Mouse (Mus musculus) right cerebral cortex, postnatal 4 days (tissue): ENCODE data around the gene Ugt2b38.
"Not testable (repeated sequence)": the region's sequence is repeated elsewhere in the genome, so short reads cannot be mapped to it uniquely, and the experiment has no call there.

ENCODE experiments used
- DNase-seq: peaks from one replicate; pipeline ENCODE4 v3.0.0-alpha.2; 2022

Gene Ugt2b38

GRCm38 (mm10) chr5:87424041-87424440 lies at the start of gene Ugt2b38:
Gene Ugt2b38 (minus strand): TSS chr5:87424203.
- DNase-seq: not testable (repeated sequence)

- no peak for DNase-seq
Measured at GRCm38 (mm10) chr5:87458810-87459209, 34.8 kb upstream of the Ugt2b38 start.

- no peak for DNase-seq
Measured at GRCm38 (mm10) chr5:87457701-87458100, 33.7 kb upstream of the Ugt2b38 start.

GRCm38 (mm10) chr5:87456216-87456850 lies 32.3 kb upstream of the Ugt2b38 start:
- no peak for DNase-seq

GRCm38 (mm10) chr5:87455519-87455918 lies 31.5 kb upstream of the Ugt2b38 start:
- DNase-seq: no peak

GRCm38 (mm10) chr5:87452514-87452913 lies 28.5 kb upstream of the Ugt2b38 start:
- not testable (repeated sequence) for DNase-seq

- DNase-seq: no peak
Measured at GRCm38 (mm10) chr5:87436264-87436663, 12.3 kb upstream of the Ugt2b38 start.

GRCm38 (mm10) chr5:87425676-87426075 lies 1.7 kb upstream of the Ugt2b38 start:
- DNase-seq: no peak

GRCm38 (mm10) chr5:87396968-87397367 lies 27.0 kb downstream of the Ugt2b38 start:
- DNase-seq: no peak

GRCm38 (mm10) chr5:87390818-87391217 lies 33.2 kb downstream of the Ugt2b38 start:
- DNase-seq: no peak

GRCm38 (mm10) chr5:87380234-87380633 lies 43.8 kb downstream of the Ugt2b38 start:
- DNase-seq: no peak

GRCm38 (mm10) chr5:87379825-87380224 lies 44.2 kb downstream of the Ugt2b38 start:
- DNase-seq: no peak

GRCm38 (mm10) chr5:87375874-87376383 lies 48.1 kb downstream of the Ugt2b38 start:
- DNase-seq: no peak

GRCm38 (mm10) chr5:87373502-87373863 lies 50.5 kb downstream of the Ugt2b38 start:
- DNase-seq: no peak

- not testable (repeated sequence) for DNase-seq
Measured at GRCm38 (mm10) chr5:87372788-87373501, 51.1 kb downstream of the Ugt2b38 start.
